8 mouse cellular contexts compared by ENCODE assay signal in genomic region chr9:42240583-42240992, GRCm38 (mm10). TPM values are rescaled to one million over a fixed set of nuclear protein-coding genes. Genes with fewer than 3 reads are reported as not detected.
DNase-seq lines count a peak whose midpoint lies in the region; ATAC-seq and TF ChIP-seq lines count a peak whose summit lies in the region.

No protein-coding gene starts in this region.

- DNase-seq in A20 (ENCODE audit: low read depth, low spot score) (peak; percentile 57), R1 (ENCODE audit: low read depth, low spot score) (peak; percentile 58)
- peak; percentile 34 to 61 for DNase-seq in natural killer cell, adult 2 months (ENCODE audit: low spot score in 2 of 2)
- peak; percentile 59 for DNase-seq in thymus, postnatal 4 days

- TF ChIP-seq POLR2A in cortical plate, adult 2 months (IDR thresholded peaks at IDR 0.05; ENCODE audit: extremely low read depth, insufficient read depth, low read length) = no peak

- ATAC-seq in heart, embryonic 12.5 days (ENCODE audit: insufficient number of reproducible peaks, low FRiP score) = no peak
- peak; percentile 74 for ATAC-seq in kidney, embryonic 14.5 days (ENCODE audit: low FRiP score, low TSS enrichment)
- ATAC-seq in limb, embryonic 12.5 days (ENCODE audit: insufficient number of reproducible peaks, insufficient read depth, low FRiP score, low TSS enrichment, low read depth) = no peak

- 31% methylated on average over 11 of the region's 11 CpGs for WGBS in heart, embryonic 12.5 days
- 7% methylated on average over 11 of the region's 11 CpGs for WGBS in kidney, embryonic 14.5 days
- WGBS in limb, embryonic 12.5 days = 17% methylated on average over 11 of the region's 11 CpGs

- no peak overlapping the region for H3K4me3 ChIP-seq in cortical plate, adult 2 months (ENCODE audit: insufficient read depth, low read length)
- H3K4me3 ChIP-seq in heart, embryonic 12.5 days = no peak overlapping the region
- no peak overlapping the region for H3K4me3 ChIP-seq in kidney, embryonic 14.5 days (ENCODE audit: low read length)
- H3K4me3 ChIP-seq in limb, embryonic 12.5 days (replicated peaks) = no peak overlapping the region; the same call in 1 of the 2 replicates

- no peak overlapping the region for H3K27ac ChIP-seq in cortical plate, adult 2 months (ENCODE audit: insufficient read depth, low read length)
- no peak overlapping the region for H3K27ac ChIP-seq in heart, embryonic 12.5 days (ENCODE audit: poor library complexity, severe bottlenecking)
- no peak overlapping the region for H3K27ac ChIP-seq in kidney, embryonic 14.5 days (ENCODE audit: low read depth, low read length)
- no peak overlapping the region for H3K27ac ChIP-seq in limb, embryonic 12.5 days

- H3K4me1 ChIP-seq in cortical plate, adult 2 months (ENCODE audit: control insufficient read depth, insufficient read depth, low read length) = peaks cover 3% of the 10 kb centered on the region; the same call in 1 of the 2 replicates
- H3K4me1 ChIP-seq in heart, embryonic 12.5 days (replicated peaks) = 0 out of 2 replicates have a peak, but pooled peaks cover 3% of the 10 kb centered on the region
- peaks cover 3% of the 10 kb centered on the region; the same call in 1 of the 2 replicates for H3K4me1 ChIP-seq in kidney, embryonic 14.5 days (ENCODE audit: control insufficient read depth, insufficient read depth, low read length)
- H3K4me1 ChIP-seq in limb, embryonic 12.5 days (replicated peaks) = peaks cover 9% of the 10 kb centered on the region

- TF ChIP-seq CTCF in cortical plate, adult 2 months (IDR thresholded peaks at IDR 0.05; ENCODE audit: extremely low read depth, insufficient read depth, low read length) = peak; percentile 75

- H3K4me2 ChIP-seq in heart, embryonic 12.5 days = peak overlapping the region; percentile 36; the same call in 1 of the 2 replicates
- H3K4me2 ChIP-seq in kidney, embryonic 14.5 days (replicated peaks; ENCODE audit: low read depth, low read length) = peak overlapping the region; percentile 30
- peak overlapping the region; percentile 46 for H3K4me2 ChIP-seq in limb, embryonic 12.5 days

- no peaks in the 10 kb centered on the region for H3K36me3 ChIP-seq in heart, embryonic 12.5 days
- no peaks in the 10 kb centered on the region for H3K36me3 ChIP-seq in kidney, embryonic 14.5 days (ENCODE audit: control insufficient read depth, insufficient read depth, low read length)
- no peaks in the 10 kb centered on the region for H3K36me3 ChIP-seq in limb, embryonic 12.5 days

- no peaks in the 10 kb centered on the region for H3K9me3 ChIP-seq in heart, embryonic 12.5 days (replicated peaks)
- H3K9me3 ChIP-seq in kidney, embryonic 14.5 days (ENCODE audit: control insufficient read depth, low read length) = no peaks in the 10 kb centered on the region
- H3K9me3 ChIP-seq in limb, embryonic 12.5 days = no peaks in the 10 kb centered on the region

- 0 out of 2 replicates have a peak, but pooled peaks cover 5% of the 10 kb centered on the region for H3K27me3 ChIP-seq in heart, embryonic 12.5 days (replicated peaks)
- H3K27me3 ChIP-seq in kidney, embryonic 14.5 days (ENCODE audit: control insufficient read depth, insufficient read depth, low read length) = no peaks in the 10 kb centered on the region
- peaks cover 19% of the 10 kb centered on the region for H3K27me3 ChIP-seq in limb, embryonic 12.5 days

- H3K9ac ChIP-seq in heart, embryonic 12.5 days = no peak overlapping the region
- no peak overlapping the region for H3K9ac ChIP-seq in kidney, embryonic 14.5 days (ENCODE audit: low read depth, low read length)
- H3K9ac ChIP-seq in limb, embryonic 12.5 days (replicated peaks) = no peak overlapping the region

RNA-seq across cellular contexts. Expression of gene Sc5d, which starts 23.5 kb away (rescaled TPM):
- 74.8 and 90.6 TPM in 2 replicates for polyA plus RNA-seq in cortical plate, adult 2 months (2012; rRNA removed)
- 42.7 and 43.3 TPM in 2 replicates for polyA plus RNA-seq in heart, embryonic 12.5 days (2016; fragmentation: Nextera tagmentation; extraction: Ambion mirVana)
- polyA plus RNA-seq in kidney, embryonic 14.5 days (2014; fragmentation: Nextera tagmentation; extraction: Ambion mirVana) = 30.0 and 45.7 TPM in 2 replicates
- polyA plus RNA-seq in limb, embryonic 12.5 days (2016; fragmentation: Nextera tagmentation; extraction: Ambion mirVana) = 45.3 and 46.0 TPM in 2 replicates
